Mouse (Mus musculus): ENCODE data around the gene Gpatch11.
"Not testable (repeated sequence)": the region's sequence is repeated elsewhere in the genome, so short reads cannot be mapped to it uniquely, and the experiment has no call there.

Gpatch11 gene

DNA sequence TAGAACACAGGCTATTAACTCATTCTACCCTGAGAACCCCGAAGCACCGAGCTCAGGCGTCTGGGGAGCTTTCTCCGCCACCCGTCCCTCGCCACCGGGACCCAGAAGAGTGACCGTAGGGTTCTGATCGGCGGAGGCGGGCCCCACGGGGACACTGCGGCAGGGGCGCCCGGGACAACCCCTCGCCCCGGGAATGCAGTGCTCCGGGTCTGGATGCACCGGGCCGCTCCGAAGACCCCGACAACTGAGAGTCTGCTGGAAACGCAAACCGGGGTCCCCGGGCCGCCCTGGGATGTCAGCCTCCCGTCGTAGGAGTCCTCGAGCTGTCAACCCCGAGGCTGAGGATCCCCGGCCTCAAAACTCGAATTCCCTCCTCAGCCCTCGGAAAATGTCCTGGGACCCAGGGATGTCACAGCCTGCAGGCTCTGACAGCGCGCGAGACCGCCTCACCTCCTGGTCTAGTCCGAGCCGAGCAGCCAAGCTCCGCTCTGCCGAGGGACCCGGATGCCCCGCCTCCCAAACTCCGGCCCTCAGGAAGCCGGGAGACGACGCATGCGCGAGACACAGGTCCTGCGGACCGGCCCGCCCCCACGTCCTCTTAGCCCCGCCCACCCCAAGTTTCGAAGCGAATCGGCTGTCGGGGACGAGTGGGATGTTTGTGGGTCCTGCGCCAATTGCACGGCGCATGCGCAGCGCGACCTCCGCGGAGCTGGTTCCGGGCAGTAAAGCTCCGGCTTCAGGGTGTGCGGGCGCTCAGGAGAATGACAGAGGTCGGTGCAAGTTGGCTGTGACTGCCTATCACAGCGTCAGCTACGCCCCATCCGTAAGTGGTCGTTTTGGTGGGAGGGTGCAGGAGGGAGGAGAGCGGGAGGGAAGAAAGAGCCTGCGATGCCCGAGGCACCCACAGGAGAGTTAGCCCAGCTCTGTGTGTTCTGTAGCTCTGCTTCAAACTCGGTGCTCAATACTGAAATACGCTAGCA lies at the start of gene Gpatch11, which contains the start of gene Heatr5b:
Gene Gpatch11, plus strand, starts transcription at position 712 of the 980 bp plus-strand sequence.
Gene Heatr5b, minus strand, starts transcription at position 509 of the 980 bp plus-strand sequence.
- DNase-seq (ENCODE audit: low read depth in 1 of 2, low spot score in 2 of 2) = peak; percentile 89

DNA sequence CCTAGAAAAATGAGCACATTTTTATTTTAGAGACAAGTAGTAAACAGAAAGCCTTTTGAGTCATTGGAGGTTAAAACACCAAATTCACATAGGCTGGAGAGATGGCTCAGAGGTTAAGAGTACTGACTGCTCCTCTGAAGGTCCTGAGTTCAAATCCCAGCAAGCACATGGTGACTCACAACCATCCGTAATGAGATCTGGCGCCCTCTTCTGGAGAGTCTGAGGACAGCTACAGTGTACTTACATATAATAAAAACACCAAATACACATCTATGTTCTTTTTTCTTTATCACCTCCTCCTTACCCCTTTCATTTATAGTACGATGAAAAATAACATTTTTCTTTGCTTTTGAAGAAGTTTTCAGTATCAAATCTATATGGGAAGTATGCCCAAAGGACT lies 47.1 kb upstream of the Gpatch11 start:
- DNase-seq (ENCODE audit: low read depth in 1 of 2, low spot score in 2 of 2) = not testable (repeated sequence)

DNA sequence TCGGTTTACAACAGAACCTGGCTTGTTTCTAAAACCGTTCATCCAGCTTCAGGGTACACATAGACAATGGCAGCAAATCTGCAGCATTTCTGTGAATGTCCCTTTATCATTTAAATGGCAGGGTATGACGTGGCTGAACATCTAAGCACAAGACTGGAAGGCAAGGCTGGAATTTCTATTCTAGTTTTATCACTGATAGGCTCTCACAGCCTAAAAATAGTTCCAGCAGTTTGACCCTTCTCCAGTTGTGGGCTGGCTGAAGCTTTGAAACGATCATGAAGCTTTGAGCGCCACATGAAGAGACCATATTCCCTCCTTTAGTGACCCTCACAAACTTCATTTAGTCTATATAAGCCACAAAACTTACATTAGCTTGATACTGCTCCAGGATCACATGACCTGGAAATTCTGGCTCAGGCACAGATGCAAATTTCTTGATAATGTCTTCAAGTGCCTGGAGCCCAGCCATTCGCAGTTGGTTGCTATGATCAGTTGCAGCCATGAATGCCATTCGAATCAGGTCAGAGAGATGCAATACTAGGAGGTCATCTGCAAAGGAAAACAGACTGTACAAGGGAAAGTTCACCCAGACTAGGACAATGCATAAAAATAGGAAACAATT lies 44.2 kb upstream of the Gpatch11 start:
- no peak for DNase-seq (ENCODE audit: low read depth in 1 of 2, low spot score in 2 of 2)

DNA sequence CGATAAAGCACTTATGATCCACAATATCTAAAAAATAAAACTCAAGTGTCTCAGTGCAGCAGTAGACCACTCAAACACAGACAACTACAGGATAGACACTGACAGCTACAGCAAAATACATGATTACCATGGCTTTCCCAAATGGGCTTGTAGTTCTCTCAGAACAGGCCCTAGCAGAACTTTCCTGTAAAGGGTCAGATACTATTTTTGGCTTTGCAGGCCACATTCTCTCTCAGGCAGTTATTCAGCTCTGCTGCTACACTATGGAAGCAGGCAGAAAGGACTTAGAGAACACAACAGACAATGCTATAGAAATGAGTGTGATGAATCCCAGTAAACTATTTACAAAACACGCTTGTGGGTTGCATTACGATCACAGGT lies 43.7 kb upstream of the Gpatch11 start:
- no peak for DNase-seq (ENCODE audit: low read depth in 1 of 2, low spot score in 2 of 2)

DNA sequence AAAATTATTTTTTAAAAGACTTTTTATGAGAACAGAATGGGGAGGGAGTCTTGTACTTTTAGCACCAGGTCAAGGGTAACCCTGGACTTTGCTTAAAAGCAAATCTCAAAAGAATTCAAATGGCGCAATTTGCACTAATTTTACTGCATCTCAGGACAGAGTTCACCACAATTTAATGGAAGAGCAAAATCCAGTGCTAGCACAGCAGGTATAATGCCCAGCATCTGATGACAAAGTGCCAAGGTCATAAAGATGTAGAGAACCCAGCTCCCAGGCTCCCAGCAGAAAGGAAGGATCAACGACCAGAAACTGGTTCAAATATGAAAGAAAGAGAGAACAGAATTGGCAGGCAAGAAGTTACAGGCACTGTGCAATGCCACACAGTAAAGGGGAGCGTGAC lies 43.2 kb upstream of the Gpatch11 start:
- DNase-seq (ENCODE audit: low read depth in 1 of 2, low spot score in 2 of 2) = no peak

DNA sequence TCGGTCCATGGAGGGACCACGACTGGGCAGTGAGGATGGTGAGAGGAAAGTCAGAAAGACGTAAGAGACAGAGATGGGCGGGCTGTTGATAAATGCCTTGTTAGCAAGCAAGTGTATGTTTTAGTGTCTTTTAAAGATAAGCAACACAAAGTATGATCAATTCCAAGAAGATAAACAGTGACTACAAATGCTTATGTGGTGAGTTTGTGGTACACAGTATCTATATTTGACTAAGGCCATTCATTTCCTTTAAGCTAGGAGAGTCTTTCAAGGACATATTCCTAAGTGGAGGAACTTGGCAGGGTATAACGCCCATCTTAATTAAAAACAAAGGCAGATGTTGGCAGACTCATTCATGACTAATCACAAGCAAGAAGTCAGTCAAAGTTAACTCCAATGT lies 41.0 kb upstream of the Gpatch11 start:
- DNase-seq (ENCODE audit: low read depth in 1 of 2, low spot score in 2 of 2) = no peak

DNA sequence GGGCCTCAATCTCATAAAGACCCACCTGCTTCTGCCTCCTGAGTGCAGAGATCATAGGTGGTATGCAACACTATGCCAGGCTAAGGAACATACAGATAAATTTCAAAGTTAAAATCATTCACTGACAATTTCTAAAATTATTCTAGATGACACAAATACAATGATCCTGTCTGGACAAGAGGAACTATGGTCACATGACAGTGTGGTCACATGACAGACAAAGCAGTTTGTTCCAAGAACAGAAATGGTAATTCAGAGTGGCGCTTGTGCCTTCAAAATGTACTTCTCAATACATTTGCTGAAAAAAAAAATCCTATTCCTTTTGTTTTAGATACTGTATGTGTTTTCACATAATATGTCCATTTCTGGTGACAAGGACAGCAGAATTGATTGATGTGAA lies 38.1 kb upstream of the Gpatch11 start:
- DNase-seq (ENCODE audit: low read depth in 1 of 2, low spot score in 2 of 2) = no peak

DNA sequence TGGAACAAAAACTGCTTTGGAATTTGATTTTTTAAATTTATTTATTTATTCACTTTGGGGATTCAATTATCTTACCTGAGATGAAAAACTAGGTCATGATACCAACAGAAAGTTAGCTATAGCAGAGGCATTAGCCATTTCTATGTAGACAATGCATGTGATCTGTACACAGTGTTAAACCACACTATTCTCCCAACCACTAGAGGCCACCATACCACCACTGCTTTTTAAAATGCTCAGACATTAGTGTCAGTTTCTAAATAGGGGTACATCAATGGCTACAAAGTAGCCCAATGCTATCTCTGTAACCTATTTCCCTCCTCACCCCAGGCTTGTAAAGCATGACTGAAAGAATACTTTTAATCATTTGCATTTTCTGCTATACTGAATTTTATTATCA lies 26.3 kb upstream of the Gpatch11 start:
- no peak for DNase-seq (ENCODE audit: low read depth in 1 of 2, low spot score in 2 of 2)

DNA sequence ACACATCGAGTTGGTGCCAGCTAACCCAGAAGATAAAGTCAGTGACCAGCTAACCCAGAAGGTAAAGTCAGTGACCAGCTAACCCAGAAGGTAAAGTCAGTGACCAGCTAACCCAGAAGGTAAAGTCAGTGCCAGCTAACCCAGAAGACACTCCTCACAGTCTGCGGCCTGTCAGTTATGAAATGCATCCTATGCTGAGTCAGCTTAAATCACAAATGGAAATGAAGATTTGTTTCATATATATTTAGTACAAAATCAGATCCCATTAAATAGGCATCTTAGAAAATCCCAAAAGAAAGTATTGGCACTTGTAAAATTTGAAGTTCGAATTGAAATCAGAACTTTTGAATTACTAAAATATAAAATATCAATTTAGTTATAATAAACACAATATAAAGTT lies 25.8 kb upstream of the Gpatch11 start:
- no peak for DNase-seq (ENCODE audit: low read depth in 1 of 2, low spot score in 2 of 2)

DNA sequence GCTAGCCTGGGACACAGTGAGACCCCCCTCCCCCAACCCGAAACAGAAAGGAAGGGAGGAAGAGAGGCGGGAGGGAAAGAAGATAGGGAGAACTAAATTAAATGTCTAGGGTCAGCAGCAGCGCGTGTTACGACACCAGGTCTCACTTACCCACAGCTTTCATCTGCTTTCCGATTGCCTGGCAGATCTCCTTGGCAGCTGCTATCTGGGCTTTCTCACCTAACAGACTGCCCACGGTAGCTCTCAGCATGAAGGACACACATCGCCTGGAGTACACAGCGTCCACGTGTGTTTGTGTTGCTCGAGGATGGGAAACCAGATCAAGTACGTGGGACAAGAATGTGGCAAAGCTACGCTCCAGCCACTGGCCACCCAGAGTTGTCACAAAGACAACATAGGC lies 11.0 kb upstream of the Gpatch11 start:
- no peak for DNase-seq (ENCODE audit: low read depth in 1 of 2, low spot score in 2 of 2)

DNA sequence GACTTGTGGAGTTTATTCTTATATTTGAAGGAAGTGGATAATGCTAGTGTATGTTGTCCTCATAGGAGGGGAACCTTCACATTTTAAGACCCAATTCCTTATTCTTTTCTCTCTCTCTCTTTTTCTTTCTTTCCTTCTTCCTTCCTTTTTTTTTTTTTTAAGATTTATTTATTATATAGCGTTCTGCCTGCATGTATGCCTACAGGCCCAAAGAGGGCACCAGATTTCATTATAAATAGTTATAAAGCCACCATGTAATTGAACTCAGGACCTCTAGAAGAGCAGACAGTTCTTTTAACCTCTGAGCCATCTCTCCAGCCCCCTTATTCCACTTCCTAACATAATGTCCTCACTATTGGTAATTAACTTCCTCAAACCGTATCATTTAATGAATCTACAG lies 689 bp downstream of the Gpatch11 start:
- DNase-seq (ENCODE audit: low read depth in 1 of 2, low spot score in 2 of 2) = no peak

DNA sequence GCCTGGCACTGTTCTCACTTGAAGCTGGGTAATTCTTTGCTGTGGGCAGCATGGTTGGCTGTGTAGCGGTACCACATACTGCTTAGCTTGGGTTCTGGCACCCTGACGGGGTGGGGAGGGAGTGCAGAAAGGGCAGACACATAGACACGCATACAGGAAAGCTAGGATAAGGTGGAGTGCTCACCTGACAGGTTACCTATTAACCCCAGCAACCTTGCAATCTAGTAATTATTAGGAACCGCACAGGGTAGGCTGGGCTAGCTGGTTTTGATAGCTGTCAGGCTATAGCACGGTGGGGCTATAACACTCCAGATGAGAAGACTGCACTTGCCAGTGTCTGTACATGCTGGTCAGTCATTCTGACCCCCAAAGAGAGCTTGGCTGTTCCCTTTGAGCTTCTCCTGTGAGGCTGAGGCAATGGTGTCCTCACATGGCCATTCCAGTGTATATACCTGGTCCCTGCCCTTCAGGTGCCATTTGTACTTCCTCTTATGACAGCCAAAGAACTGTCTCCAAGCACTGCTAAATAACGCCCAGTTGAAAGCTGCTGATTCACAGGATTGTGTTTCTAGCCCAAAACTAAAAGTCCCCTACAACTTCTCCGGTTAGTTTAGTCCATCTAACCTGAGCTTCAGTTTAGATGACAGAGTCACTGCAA lies 7.0 kb downstream of the Gpatch11 start:
- no peak for DNase-seq (ENCODE audit: low read depth in 1 of 2, low spot score in 2 of 2)

DNA sequence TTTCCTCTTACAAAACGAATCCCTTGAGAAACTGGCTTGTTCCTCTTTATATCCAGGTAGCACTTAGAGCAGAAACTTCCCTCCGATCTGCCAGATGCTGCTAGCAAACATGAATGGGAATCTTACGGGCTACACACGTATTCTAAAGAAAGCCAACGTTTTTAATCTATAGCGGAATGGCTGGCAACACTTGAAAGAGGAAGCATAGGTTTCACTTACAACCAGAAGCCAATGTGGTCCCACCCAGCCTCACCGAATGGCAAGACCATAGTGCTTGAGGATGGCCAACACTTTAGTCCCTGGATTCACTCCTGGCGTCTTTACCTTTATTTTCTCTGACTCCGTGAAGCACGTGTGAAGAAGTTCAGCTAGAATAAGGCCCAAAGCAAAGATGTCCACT lies 20.9 kb downstream of the Gpatch11 start:
- no peak for DNase-seq (ENCODE audit: low read depth in 1 of 2, low spot score in 2 of 2)

DNA sequence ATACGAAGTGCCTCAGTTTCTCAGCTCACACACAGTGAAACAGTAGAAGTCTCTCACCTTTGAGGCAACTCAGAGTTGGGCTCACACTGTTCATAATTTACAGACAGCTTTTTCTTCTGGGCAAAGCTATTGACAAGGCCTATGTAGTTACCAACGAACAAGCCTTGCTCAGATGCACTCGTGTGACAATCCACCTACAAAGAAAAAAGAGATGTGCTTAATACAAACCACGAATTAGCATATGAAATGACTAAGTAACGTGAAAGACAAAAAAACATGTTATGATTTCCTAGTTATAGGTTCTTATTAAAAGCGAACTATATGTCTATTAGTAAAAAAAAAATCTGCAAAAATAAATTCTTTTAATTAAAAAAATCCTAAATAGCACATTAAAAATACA lies 38.5 kb downstream of the Gpatch11 start:
- no peak for DNase-seq (ENCODE audit: low read depth in 1 of 2, low spot score in 2 of 2)

DNA sequence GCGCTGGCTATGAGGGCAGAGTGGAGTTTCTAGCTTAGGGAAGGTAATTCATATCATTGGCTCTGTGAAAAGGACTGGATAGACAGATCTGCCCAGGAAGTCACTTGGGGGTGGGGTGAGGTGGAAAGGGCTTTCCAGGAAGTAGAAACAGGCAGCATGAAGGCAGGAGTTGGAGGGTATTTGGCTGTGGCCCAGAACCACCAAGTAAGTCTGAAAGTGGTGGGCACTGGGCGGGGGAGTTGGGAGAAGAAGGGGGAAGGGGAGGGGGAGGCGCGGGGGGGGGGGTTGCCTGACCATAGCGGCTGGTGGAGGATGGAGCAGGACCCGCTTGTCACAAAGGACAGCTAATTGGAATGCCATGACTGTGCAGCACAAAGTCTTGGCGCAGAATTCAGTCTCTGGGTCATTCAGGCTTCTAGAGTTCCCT lies 46.5 kb downstream of the Gpatch11 start:
- DNase-seq (ENCODE audit: low read depth in 1 of 2, low spot score in 2 of 2) = no peak

DNA sequence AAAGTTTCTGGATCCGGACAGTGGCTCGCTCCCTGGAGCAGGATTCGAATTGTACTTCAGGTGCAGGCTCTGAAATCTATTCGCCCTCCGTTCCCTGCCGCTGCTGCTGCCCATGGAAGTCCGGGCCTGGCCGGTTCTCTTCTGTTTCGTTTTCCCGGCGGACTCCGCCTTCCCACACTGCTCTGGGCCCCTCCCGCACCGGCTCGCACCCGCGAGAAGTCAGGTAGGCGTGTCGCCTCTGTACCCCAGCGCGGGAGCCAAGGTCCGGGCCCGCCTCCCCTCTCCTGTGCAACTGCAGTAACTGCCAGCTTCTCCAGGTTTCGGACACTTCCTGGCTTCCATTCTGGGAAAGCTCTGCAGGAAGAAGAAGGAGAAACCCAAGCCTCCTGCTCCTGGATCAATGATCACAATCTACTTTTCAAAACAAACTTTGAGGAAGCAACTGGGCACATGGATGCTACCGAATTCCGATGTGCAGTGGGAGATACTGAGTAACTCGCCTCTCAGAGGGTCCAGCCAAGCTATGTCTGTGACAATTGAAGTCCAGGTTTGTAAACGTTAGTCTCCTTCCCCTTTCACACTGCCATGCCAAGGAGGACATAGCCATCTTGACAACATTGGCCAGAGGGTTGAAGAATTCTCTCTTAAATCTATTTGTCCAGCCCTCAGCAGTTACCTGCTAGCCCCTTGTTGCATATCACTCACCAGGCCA lies 47.2 kb downstream of the Gpatch11 start, which contains the start of gene Eif2ak2:
Gene Eif2ak2, minus strand, starts transcription at position 173 of the 712 bp plus-strand sequence.
- peak in 1 of 2 experiments; percentile 40 for DNase-seq (ENCODE audit: low read depth in 1 of 2, low spot score in 2 of 2)

DNA sequence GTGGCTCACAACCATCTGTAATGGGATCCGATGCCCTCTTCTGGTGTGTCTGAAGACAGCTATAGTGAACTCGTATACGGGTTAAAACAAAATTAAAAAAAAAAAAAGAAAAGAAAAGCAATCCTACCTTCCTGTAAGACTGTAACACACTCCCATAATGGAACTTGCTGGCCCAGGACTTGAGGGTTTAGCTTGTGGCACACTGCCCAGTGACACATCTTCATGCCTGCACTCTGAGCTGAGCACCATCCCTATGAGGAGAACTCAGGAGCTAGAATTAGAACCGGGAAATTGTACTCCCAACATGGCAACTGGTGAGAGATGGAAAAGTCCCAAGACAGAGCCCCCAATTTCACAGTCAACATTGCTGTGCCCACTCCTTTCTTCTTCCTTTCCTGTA lies 47.9 kb downstream of the Gpatch11 start:
- DNase-seq (ENCODE audit: low read depth in 1 of 2, low spot score in 2 of 2) = no peak

DNA sequence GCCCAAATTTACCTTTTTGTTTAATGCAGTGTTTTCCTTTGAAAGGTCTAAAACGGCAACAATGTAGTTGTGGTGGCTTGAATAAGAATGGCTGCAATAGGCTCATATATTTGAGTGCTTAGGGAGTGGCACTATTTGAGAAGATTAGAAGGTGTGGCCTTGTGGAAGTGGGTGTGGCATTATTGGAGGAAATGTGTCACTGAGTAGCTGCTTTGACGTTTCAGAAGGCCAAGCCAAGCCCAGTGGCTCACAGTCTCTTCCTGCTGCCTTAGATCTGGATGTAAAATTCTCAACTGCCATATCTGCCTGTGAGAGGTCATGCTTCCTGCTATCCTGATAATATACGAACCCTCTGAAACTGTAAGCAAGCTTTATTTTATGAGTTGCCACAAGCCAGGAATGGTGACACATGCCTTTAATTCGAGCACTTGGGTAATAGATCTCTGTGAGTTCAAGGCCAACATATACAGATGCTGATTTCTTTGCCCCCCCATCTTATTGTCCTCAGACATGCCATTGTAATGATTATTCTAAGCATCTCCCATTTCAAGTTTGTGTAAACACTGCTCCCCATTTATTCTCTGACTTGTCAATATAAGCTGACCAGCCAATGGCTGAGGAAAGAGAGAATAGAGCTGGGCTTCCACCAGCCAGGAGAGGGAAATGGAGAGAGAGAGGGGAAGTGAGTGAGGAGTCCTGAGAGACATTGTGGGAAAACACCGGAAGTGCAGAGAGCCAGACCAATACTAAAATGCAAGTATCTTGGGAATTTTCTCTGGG lies 50.1 kb downstream of the Gpatch11 start:
- no peak for DNase-seq (ENCODE audit: low read depth in 1 of 2, low spot score in 2 of 2)

DNA sequence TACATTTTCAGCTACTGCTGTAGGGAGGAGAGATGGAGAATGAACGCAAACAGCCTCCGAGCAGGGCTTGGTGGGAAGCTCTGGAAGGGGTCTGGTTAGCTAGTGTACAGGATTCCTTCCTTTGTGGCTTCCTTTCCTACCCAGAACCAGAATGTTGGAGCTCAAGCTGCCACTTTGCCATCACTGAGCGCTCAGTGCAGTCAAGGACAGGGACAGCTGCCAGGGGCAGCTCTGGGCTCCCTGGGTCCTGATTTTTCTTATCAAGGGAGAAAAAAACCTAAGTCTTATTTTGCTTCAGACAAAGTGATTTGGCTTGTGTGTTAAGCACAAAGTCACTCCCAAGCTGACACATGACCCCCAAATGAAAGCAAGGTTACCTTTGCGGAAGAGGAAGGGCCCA lies 53.2 kb downstream of the Gpatch11 start:
- no peak for DNase-seq (ENCODE audit: low read depth in 1 of 2, low spot score in 2 of 2)

DNA sequence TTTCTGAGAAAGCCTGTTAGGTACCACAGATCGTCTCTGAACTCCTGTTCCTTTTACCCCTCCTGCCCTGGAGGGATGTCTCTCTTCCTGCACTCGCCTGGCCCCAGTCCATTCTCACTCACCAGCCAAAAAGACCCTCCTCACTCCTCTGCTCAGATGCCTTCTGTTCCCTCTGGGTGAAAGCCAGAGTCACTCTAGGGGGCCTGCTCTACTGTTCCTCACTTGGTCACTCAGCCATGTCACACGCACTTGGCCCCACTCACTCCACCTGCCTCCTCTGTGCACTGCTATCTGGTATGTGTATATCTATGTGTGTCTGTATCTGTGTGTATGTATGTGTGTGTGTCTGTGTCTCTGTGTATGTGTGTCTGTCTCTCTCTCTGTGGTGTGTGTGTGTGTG lies 53.8 kb downstream of the Gpatch11 start:
- DNase-seq (ENCODE audit: low read depth in 1 of 2, low spot score in 2 of 2) = no peak

Data from monocyte, adult 2 months (primary cell).